Mouse (Mus musculus) retina, postnatal 7 days (tissue): ENCODE data around the gene Map10.

Experiments used
- DNase-seq: peaks from one replicate; pipeline ENCODE4 v3.0.0-alpha.2; 2012; ENCODE audit warnings: low read depth, low spot score

The Map10 gene

DNA sequence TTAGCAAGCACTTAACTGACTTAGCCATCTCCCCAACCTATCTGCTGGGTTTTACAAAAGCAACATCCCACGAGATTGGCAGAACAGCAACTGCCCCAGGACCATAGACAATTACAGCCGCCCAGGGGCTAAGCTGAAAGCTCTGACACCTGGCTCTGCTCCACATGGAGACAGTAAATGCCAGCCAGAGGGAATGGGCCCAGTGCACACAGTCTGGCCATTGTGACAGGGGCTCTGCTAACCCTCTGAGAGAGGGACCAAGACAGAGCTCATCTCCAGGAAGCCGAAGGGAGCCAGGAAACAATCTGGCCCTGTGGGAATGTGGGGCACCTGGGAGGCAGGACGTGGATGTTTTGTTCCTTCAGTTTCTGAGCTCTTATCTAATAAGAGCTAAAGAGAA, 46.6 kb downstream of the Map10 start:
- no peak for DNase-seq

DNA sequence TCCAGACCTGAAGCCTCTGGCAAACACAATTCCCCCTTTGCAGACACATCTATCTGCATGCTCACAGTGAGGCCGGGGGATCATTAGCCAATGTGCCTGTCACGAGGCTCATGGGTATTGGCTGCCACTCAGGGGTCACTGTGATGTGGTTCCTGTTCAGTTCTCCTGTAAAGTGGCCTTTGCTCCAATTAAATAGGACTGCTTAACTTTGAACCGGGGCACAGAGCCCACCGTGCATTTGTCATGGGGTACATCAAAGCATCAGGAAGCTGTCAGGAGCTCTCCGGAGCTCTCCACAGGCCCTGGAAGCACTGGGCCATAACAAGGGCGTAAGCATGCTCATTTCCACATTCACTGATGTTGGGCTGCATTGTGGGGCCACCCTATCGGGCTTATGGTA, 47.0 kb downstream of the Map10 start:
- DNase-seq: no peak

DNA sequence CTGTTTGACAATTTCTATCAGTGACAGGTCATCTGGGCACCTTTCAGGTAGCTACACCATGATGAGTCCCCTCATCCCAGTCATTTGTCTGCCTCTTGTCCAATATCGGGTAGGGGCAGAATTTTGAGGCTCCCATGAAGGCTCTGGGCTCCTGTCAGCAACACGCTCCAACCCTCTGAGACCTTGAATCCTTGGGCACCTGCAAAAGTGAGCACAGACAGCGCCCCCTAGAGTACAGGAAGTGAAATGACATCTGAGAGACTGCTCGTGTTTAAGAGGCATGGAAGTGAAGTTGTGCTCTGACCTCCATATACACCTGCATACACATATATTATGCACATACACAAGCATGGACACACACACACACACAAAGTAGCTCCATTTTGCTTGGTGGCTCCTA, 49.3 kb downstream of the Map10 start:
- DNase-seq: no peak

DNA sequence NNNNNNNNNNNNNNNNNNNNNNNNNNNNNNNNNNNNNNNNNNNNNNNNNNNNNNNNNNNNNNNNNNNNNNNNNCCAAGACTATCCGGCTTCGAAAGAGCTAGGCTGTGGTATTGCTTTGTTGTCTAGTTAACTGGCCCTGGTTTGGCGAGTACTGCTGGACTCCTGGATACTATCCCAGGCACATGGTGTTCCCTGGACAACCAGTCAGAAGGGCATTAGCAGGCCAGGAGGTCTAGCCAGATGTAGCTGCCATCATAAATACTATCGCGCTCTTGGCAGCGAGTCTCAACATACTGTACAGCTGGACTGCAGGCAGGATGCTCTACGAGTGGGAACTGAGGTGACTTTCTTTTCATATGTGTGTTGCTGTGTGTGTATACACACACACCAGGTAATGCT, 53.1 kb downstream of the Map10 start:
- DNase-seq: no peak
